Mouse (Mus musculus) midbrain, postnatal 0 days (tissue): ENCODE results near the gene Micall2. TPM values are rescaled to one million over a fixed set of nuclear protein-coding genes. Genes with fewer than 3 reads are reported as not detected.
A peak's percentile ranks its signal among the peaks of the same experiment; 100 is the strongest.
"Not testable (repeated sequence)": the region's sequence is repeated elsewhere in the genome, so short reads cannot be mapped to it uniquely, and the experiment has no call there.

ENCODE experiments used
- ATAC-seq: fragments of 200-750 bp; cut with Nextera tagmentation; 2 replicates; pipeline ENCODE4 v1.8.0; 2017; ENCODE audit warnings: moderate number of reproducible peaks, mild to moderate bottlenecking, moderate TSS enrichment, moderate library complexity; ENCODE audit not compliant: low FRiP score
- DNase-seq: peaks from one replicate; pipeline ENCODE4 v3.0.0-alpha.2; 2015; ENCODE audit warnings: low spot score
- H3K27ac ChIP-seq: fragments of 300-500 bp; sonication (generic); 2 replicates; pipeline ENCODE4 v1.5.1; 2014; ENCODE audit warnings: low read depth, mild to moderate bottlenecking, low read length, mixed read lengths
- H3K27me3 ChIP-seq: fragments of 300-500 bp; sonication (generic); 2 replicates; pipeline ENCODE4 v1.6.1; 2014; ENCODE audit warnings: low read length, control low read depth, mixed read lengths; ENCODE audit not compliant: insufficient read depth
- H3K36me3 ChIP-seq: fragments of 300-500 bp; sonication (generic); 2 replicates; pipeline ENCODE4 v1.6.1; 2014; ENCODE audit warnings: low read length, control low read depth, mixed read lengths; ENCODE audit not compliant: insufficient read depth
- H3K4me1 ChIP-seq: fragments of 300-500 bp; sonication (generic); 2 replicates; pipeline ENCODE4 v1.6.1; 2014; ENCODE audit warnings: mild to moderate bottlenecking, control low read depth, antibody characterized with exemption, low read length, mixed read lengths; ENCODE audit not compliant: insufficient read depth
- H3K4me2 ChIP-seq: fragments of 300-500 bp; sonication (generic); 2 replicates; pipeline ENCODE4 v1.6.1; 2014; ENCODE audit warnings: low read depth, mild to moderate bottlenecking, low read length, mixed read lengths; ENCODE audit not compliant: poor library complexity, severe bottlenecking
- H3K4me3 ChIP-seq: fragments of 300-500 bp; sonication (generic); 2 replicates; pipeline ENCODE4 v1.5.1; 2014; ENCODE audit warnings: low read depth, mild to moderate bottlenecking, low read length, moderate library complexity
- H3K9ac ChIP-seq: fragments of 300-500 bp; sonication (generic); replicated peaks from 2 replicates; pipeline ENCODE4 v1.6.1; 2014; ENCODE audit warnings: mild to moderate bottlenecking, low read length, moderate library complexity, mixed read lengths; ENCODE audit not compliant: poor library complexity, severe bottlenecking
- H3K9me3 ChIP-seq: fragments of 300-500 bp; sonication (generic); 2 replicates; pipeline ENCODE4 v1.6.1; 2016; ENCODE audit warnings: low read length, control low read depth
- CTCF ChIP-seq: IDR thresholded peaks from 2 replicates; pipeline ENCODE4 v1.5.1; 2016; ENCODE audit warnings: antibody characterized with exemption, mild to moderate bottlenecking
- WGBS: fragments of 180-500 bp; shearing (Covaris S2); extraction: QIAGEN DNeasy Blood & Tissue Kit; methylation state at CpG from one replicate; pipeline ENCODE4 v1.1.7; 2014; 5-methylcytosine and 5-hydroxymethylcytosine counted together
- polyA plus RNA-seq: library from polyadenylated mRNA; unstranded; fragments of >200 nt; fragmentation: Nextera tagmentation; extraction: Ambion mirVana; gene quantifications from 2 replicates; pipeline ENCODE4 v1.2.1, GENCODE M21; 2015
- total RNA-seq: library from RNA; depleted of rRNA; stranded (reverse); fragments of >200 nt; gene quantifications from 2 replicates; pipeline ENCODE4 v1.2.3, GENCODE M21; 2014

Micall2 gene
- total and polyA plus RNA-seq, 2 experiments from 2014 or later: 16.6 to 17.4 TPM

DNA sequence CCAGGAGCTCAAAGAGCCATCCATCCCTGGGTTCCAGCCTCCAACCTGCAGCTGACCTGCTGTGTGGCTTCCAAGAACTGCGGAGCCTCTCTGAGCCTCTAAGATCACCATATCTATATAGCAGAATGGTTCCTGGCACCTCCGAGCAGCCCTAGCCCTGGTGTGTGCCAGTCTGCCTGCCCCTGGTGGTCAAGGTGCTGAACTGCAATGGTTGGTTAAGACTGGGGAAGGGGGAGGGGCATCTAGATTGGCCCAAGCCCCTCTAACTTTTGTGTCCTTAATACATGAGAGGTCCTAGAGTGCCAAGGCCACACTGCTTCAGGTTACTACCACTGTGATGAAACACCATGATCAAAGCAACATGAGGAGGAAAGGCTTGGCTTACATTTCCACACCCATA is 33.2 kb downstream of the Micall2 start:
- ATAC-seq (no peak), DNase-seq (no peak)
- Histone ChIP-seq H3K9ac (no peak overlapping the region), H3K9me3 (no peaks in the 10 kb centered on the region), H3K27ac (no peak overlapping the region), H3K4me3 (no peak overlapping the region), H3K4me2 (no peak overlapping the region), H3K27me3 (no peaks in the 10 kb centered on the region), H3K36me3 (peaks cover 17% of the 10 kb centered on the region), H3K4me1 (no peaks in the 10 kb centered on the region)
- WGBS: 74% methylated on average over 2 of the region's 2 CpGs
- peak; percentile 65 for TF ChIP-seq CTCF

DNA sequence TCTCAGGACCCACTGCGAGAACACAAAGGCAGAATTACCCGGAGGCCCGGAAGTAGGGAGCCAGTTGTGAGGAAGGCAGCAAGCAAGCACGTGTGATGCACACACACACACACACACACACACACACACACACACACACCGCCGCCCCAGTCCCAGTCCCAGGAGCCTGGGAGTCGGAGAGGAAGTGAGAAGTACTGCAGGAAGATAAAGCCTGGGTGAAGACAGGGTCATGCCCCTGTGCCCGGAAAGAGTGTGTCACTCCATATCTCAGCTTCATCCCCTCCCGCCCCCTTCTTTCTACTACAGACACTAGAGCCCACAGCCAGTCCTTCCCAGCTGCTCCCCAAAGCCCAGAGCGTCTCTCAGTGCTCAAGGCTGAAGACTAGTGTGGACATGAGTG is 33.9 kb downstream of the Micall2 start:
- TF ChIP-seq CTCF: no peak
- Histone ChIP-seq H3K4me2 (no peak overlapping the region), H3K9me3 (no peaks in the 10 kb centered on the region), H3K27me3 (no peaks in the 10 kb centered on the region), H3K27ac (no peak overlapping the region), H3K4me3 (no peak overlapping the region), H3K4me1 (no peaks in the 10 kb centered on the region), H3K36me3 (peaks cover 13% of the 10 kb centered on the region), H3K9ac (no peak overlapping the region)
- DNase-seq (no peak), ATAC-seq (no peak)
- 81% methylated on average over 10 of the region's 10 CpGs for WGBS

DNA sequence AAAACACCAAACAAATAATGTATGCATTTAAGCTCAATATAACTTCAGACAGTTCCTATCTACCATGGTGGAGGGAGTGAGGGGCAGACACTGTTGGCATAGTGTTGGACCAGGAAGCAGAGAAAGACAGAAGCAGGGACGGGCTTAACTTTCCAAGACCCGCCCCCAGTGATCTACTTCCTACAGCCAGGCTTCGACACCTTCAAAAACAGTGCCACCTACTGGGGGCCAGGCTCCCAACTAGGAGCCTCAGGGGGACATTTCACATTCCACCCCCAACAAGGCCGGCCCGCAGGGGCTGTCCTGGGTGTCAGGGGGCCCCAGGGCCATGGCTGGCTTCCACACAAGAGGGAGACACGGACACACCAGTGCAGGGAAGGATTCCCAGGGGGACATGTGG is 39.2 kb downstream of the Micall2 start:
- H3K9me3 ChIP-seq: no peaks in the 10 kb centered on the region
- H3K4me3 ChIP-seq: no peak overlapping the region
- TF ChIP-seq CTCF: no peak
- no peak overlapping the region for H3K9ac ChIP-seq
- H3K27me3 ChIP-seq: no peaks in the 10 kb centered on the region
- H3K4me2 ChIP-seq: no peak overlapping the region
- H3K36me3 ChIP-seq: no peaks in the 10 kb centered on the region
- 84% methylated on average over 6 of the region's 6 CpGs for WGBS
- no peaks in the 10 kb centered on the region for H3K4me1 ChIP-seq
- H3K27ac ChIP-seq: no peak overlapping the region
- ATAC-seq (no peak), DNase-seq (no peak)

DNA sequence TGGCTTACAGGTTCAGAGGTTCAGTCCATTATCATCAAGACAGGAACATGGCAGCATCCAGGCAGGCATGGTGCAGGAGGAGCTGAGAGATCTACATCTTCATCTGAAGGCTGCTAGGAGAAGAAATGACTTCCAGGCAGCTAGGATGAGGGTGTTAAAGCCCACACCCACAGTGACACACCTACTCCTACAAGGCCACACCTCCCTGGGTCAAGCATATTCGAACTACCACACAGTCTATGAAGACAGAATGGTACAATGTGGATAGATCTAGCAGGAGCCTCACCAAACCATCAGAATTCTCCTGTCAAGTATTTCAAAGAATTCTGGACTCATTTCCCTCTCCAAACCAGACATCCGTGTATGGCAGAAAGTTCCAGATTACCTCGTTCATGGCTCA is 40.3 kb downstream of the Micall2 start:
- not testable (repeated sequence) for H3K9ac ChIP-seq, H3K4me3 ChIP-seq, DNase-seq, H3K27me3 ChIP-seq, H3K36me3 ChIP-seq, H3K4me2 ChIP-seq, ATAC-seq, H3K27ac ChIP-seq, H3K9me3 ChIP-seq, H3K4me1 ChIP-seq
- WGBS: 79% methylated on average over 3 of the region's 3 CpGs

DNA sequence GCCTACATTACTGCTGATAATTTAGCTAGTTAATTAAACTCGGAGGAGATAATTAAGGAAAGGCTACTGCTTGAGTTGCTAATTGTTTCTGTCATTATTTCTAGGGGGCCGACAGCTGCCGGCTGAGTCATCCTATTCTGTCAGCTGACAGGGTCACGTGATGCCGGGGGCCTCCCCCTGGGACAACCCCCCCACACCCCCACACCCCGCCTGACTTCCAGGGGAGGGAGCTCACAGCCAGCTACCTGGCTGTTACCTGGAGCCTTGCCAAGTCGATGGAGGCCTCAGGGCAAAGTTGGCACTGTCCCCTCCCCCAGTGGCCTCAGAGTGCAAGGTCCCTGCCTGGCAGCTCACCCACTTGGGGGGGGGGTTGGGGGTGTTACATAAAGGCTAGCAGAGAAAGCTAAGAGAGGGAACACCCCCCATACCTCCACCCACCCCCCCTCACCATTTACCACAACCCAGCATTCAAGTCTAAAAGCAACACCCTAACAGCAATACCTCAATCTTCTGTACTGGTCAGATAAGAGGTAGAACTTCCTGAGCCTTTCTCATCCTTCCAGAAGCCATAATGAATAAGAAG is 41.1 kb downstream of the Micall2 start:
- no peaks in the 10 kb centered on the region for H3K36me3 ChIP-seq
- H3K9ac ChIP-seq: no peak overlapping the region
- H3K4me1 ChIP-seq: no peaks in the 10 kb centered on the region
- H3K27me3 ChIP-seq: no peaks in the 10 kb centered on the region
- TF ChIP-seq CTCF: no peak
- H3K4me3 ChIP-seq: no peak overlapping the region
- H3K4me2 ChIP-seq: no peak overlapping the region; the same call in 1 of the 2 replicates
- no peak overlapping the region for H3K27ac ChIP-seq
- 36% methylated on average over 7 of the region's 7 CpGs for WGBS
- ATAC-seq (no peak), DNase-seq (peak; percentile 76)
- no peaks in the 10 kb centered on the region for H3K9me3 ChIP-seq

DNA sequence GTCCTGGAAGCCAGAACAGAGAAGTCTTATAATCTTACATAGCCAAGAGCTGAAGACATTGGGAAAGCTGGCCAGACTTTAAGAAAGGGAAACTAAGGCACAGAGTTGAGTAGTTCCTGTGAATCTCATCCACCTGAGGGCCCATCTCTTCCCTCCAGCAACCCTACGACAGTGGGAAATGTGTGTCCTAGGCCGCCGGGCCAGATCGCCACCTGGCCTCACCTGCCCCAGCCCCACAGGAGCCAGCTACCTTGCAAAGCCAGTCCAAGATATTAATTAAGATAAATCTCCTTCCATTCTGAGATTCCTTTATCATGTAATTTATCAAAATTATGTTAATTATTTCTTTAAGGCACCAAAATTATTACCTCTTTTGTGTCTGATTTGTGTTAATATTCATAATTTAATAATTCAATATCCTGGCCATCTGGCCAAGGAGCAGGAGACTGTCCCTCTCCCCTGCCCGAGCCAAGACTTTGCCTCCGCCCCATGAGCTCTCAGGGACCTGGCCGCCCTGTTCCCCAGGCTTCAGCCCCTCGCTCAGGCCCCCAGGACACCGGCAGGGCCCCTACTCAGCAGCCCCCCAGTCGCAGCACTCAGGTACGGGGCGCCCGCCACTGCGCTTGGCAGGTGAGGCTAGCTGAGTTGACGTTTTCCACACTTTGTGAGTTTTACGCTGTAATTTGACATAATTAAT is 41.7 kb downstream of the Micall2 start:
- DNase-seq (no peak), ATAC-seq (no peak)
- Histone ChIP-seq H3K27ac (no peak overlapping the region), H3K9ac (no peak overlapping the region), H3K27me3 (no peaks in the 10 kb centered on the region), H3K9me3 (no peaks in the 10 kb centered on the region), H3K4me3 (no peak overlapping the region), H3K4me2 (no peak overlapping the region), H3K4me1 (no peaks in the 10 kb centered on the region), H3K36me3 (no peaks in the 10 kb centered on the region)
- TF ChIP-seq CTCF: no peak
- 65% methylated on average over 16 of the region's 16 CpGs for WGBS
